Mouse (Mus musculus): ENCODE measurements around the gene Cacng4. TPM values are rescaled to one million over a fixed set of nuclear protein-coding genes. Genes with fewer than 3 reads are reported as not detected.

The Cacng4 gene
- total RNA-seq, 2 experiments from 2014 or later: 0.08 TPM; not detected in 1

Other genes starting within 250 kb of the Cacng4 start
- gene Helz, start 246.6 kb downstream of the Cacng4 start, total RNA-seq (2021): 10 to 100 TPM; 13.9 to 14.2 TPM
- gene Cacng1, start 78.0 kb downstream of the Cacng4 start, total RNA-seq (2021): 100 to 1,000 TPM; 254 to 261 TPM
- not detected for gene Cacng5, start 120.5 kb upstream of the Cacng4 start, total RNA-seq (2021)